Mouse (Mus musculus): ENCODE results near the gene Ndufaf3. TPM values are rescaled to one million over a fixed set of nuclear protein-coding genes. Genes with fewer than 3 reads are reported as not detected.
A peak's percentile ranks its signal among the peaks of the same experiment; 100 is the strongest.
"Not testable (repeated sequence)": the region's sequence is repeated elsewhere in the genome, so short reads cannot be mapped to it uniquely, and the experiment has no call there.

The Ndufaf3 gene
- polyA plus RNA-seq (2016; fragmentation: Nextera tagmentation; extraction: Ambion mirVana), result 67.3 and 69.0 TPM in 2 replicates

- WGBS, result under 1% methylated on average over 73 of the region's 73 CpGs
- Histone ChIP-seq H3K4me3 (peak within 1 kb of the TSS; percentile 68), H3K4me2 (replicated peaks) (peak within 1 kb of the TSS; percentile 99), H3K4me1 (peaks cover 39% of the 10 kb centered on the region), H3K36me3 (peaks cover 48% of the 10 kb centered on the region), H3K27ac (peak within 1 kb of the TSS; percentile 90), H3K9me3 (no peaks in the 10 kb centered on the region), H3K27me3 (replicated peaks) (no peaks in the 10 kb centered on the region), H3K9ac (peak within 1 kb of the TSS; percentile 79)
- peak; percentile 85 for ATAC-seq (ENCODE audit: low FRiP score, low read depth)
These were observed at the start of gene Ndufaf3 for GRCm38 (mm10) chr9:108566815-108567776. Gene Ndufaf3 (minus strand): TSS chr9:108567434.

- 97% methylated on average over 10 of the region's 10 CpGs for WGBS
- H3K4me3 ChIP-seq, result no peak overlapping the region
- H3K9ac ChIP-seq, result no peak overlapping the region
- no peak for ATAC-seq (ENCODE audit: low FRiP score, low read depth)
- no peak overlapping the region for H3K4me2 ChIP-seq (replicated peaks)
- H3K27ac ChIP-seq, result no peak overlapping the region
- no peaks in the 10 kb centered on the region for H3K9me3 ChIP-seq
- peaks cover 82% of the 10 kb centered on the region for H3K36me3 ChIP-seq
- no peaks in the 10 kb centered on the region for H3K4me1 ChIP-seq
- H3K27me3 ChIP-seq (replicated peaks), result no peaks in the 10 kb centered on the region
These were observed 44.3 kb upstream of the Ndufaf3 start for GRCm38 (mm10) chr9:108611488-108611887.

GRCm38 (mm10) chr9:108608889-108609288 lies 41.7 kb upstream of the Ndufaf3 start:
- Histone ChIP-seq H3K9ac (no peak overlapping the region), H3K27ac (no peak overlapping the region), H3K27me3 (replicated peaks) (no peaks in the 10 kb centered on the region), H3K4me2 (replicated peaks) (no peak overlapping the region), H3K4me3 (no peak overlapping the region), H3K36me3 (peaks cover 92% of the 10 kb centered on the region), H3K9me3 (no peaks in the 10 kb centered on the region), H3K4me1 (no peaks in the 10 kb centered on the region)
- ATAC-seq (ENCODE audit: low FRiP score, low read depth), result no peak
- WGBS, result 94% methylated on average over 4 of the region's 4 CpGs

- H3K9me3 ChIP-seq; H3K9ac ChIP-seq; H3K27ac ChIP-seq; H3K27me3 ChIP-seq (replicated peaks); H3K4me2 ChIP-seq (replicated peaks); ATAC-seq (ENCODE audit: low FRiP score, low read depth); H3K4me1 ChIP-seq; H3K4me3 ChIP-seq: not testable (repeated sequence)
- WGBS, result 89% methylated on average over 5 of the region's 5 CpGs
- H3K36me3 ChIP-seq, result peaks cover 93% of the 10 kb centered on the region
These were observed 40.7 kb upstream of the Ndufaf3 start for GRCm38 (mm10) chr9:108607929-108608328.

- no peaks in the 10 kb centered on the region for H3K27me3 ChIP-seq (replicated peaks)
- H3K36me3 ChIP-seq, result peaks cover 51% of the 10 kb centered on the region
- no peak overlapping the region for H3K4me2 ChIP-seq (replicated peaks)
- H3K27ac ChIP-seq, result no peak overlapping the region
- H3K4me3 ChIP-seq, result no peak overlapping the region
- H3K9me3 ChIP-seq, result no peaks in the 10 kb centered on the region
- WGBS, result 90% methylated on average over 4 of the region's 4 CpGs
- ATAC-seq (ENCODE audit: low FRiP score, low read depth), result no peak
- H3K9ac ChIP-seq, result no peak overlapping the region
- 0 out of 2 replicates have a peak, but pooled peaks cover 10% of the 10 kb centered on the region for H3K4me1 ChIP-seq
These were observed 34.8 kb upstream of the Ndufaf3 start for GRCm38 (mm10) chr9:108601986-108602385.

- H3K9me3 ChIP-seq, result no peaks in the 10 kb centered on the region
- no peak overlapping the region for H3K27ac ChIP-seq
- no peak overlapping the region for H3K4me3 ChIP-seq
- WGBS, result 63% methylated on average over 2 of the region's 2 CpGs
- H3K4me1 ChIP-seq, result 0 out of 2 replicates have a peak, but pooled peaks cover 14% of the 10 kb centered on the region
- H3K27me3 ChIP-seq (replicated peaks), result no peaks in the 10 kb centered on the region
- ATAC-seq (ENCODE audit: low FRiP score, low read depth), result no peak
- peaks cover 36% of the 10 kb centered on the region for H3K36me3 ChIP-seq
- no peak overlapping the region for H3K9ac ChIP-seq
- H3K4me2 ChIP-seq (replicated peaks), result no peak overlapping the region
These were observed 32.8 kb upstream of the Ndufaf3 start for GRCm38 (mm10) chr9:108600011-108600410.

GRCm38 (mm10) chr9:108599021-108599566 lies 31.9 kb upstream of the Ndufaf3 start:
- Histone ChIP-seq H3K9me3 (no peaks in the 10 kb centered on the region), H3K27ac (no peak overlapping the region), H3K4me2 (replicated peaks) (no peak overlapping the region), H3K36me3 (peaks cover 26% of the 10 kb centered on the region), H3K27me3 (replicated peaks) (no peaks in the 10 kb centered on the region), H3K4me1 (0 out of 2 replicates have a peak, but pooled peaks cover 14% of the 10 kb centered on the region), H3K9ac (no peak overlapping the region), H3K4me3 (no peak overlapping the region)
- WGBS, result 79% methylated on average over 4 of the region's 4 CpGs
- ATAC-seq (ENCODE audit: low FRiP score, low read depth), result no peak

GRCm38 (mm10) chr9:108596998-108597764 lies 29.9 kb upstream of the Ndufaf3 start, which contains the start of gene P4htm:
Gene P4htm (minus strand): TSS chr9:108597667.
- Histone ChIP-seq H3K27ac (peak within 1 kb of the TSS; percentile 29), H3K4me3 (peak within 1 kb of the TSS; percentile 63), H3K9ac (peak within 1 kb of the TSS; percentile 72), H3K9me3 (no peaks in the 10 kb centered on the region), H3K4me2 (replicated peaks) (peak within 1 kb of the TSS; percentile 89), H3K27me3 (replicated peaks) (no peaks in the 10 kb centered on the region), H3K36me3 (peaks cover 7% of the 10 kb centered on the region; the same call in 1 of the 2 replicates), H3K4me1 (0 out of 2 replicates have a peak, but pooled peaks cover 14% of the 10 kb centered on the region)
- ATAC-seq (ENCODE audit: low FRiP score, low read depth), result peak; percentile 88
- WGBS, result 2% methylated on average over 69 of the region's 69 CpGs

- Histone ChIP-seq H3K27ac (no peak overlapping the region), H3K27me3 (replicated peaks) (no peaks in the 10 kb centered on the region), H3K9ac (no peak overlapping the region), H3K4me1 (peaks cover 20% of the 10 kb centered on the region), H3K36me3 (no peaks in the 10 kb centered on the region), H3K9me3 (no peaks in the 10 kb centered on the region), H3K4me2 (replicated peaks) (no peak overlapping the region), H3K4me3 (no peak overlapping the region)
- ATAC-seq (ENCODE audit: low FRiP score, low read depth), result no peak
- 84% methylated on average over 3 of the region's 3 CpGs for WGBS
These were observed 27.1 kb upstream of the Ndufaf3 start for GRCm38 (mm10) chr9:108594354-108594753.

- H3K27me3 ChIP-seq (replicated peaks), result no peaks in the 10 kb centered on the region
- ATAC-seq (ENCODE audit: low FRiP score, low read depth), result no peak
- H3K4me3 ChIP-seq, result no peak overlapping the region
- H3K4me1 ChIP-seq, result peaks cover 33% of the 10 kb centered on the region
- no peaks in the 10 kb centered on the region for H3K36me3 ChIP-seq
- whole genome bisulfite sequencing, result 90% methylated on average over 4 of the region's 4 CpGs
- H3K27ac ChIP-seq, result no peak overlapping the region
- H3K9me3 ChIP-seq, result no peaks in the 10 kb centered on the region
- H3K9ac ChIP-seq, result no peak overlapping the region
- no peak overlapping the region for H3K4me2 ChIP-seq (replicated peaks)
These were observed 24.2 kb upstream of the Ndufaf3 start for GRCm38 (mm10) chr9:108591462-108591861.

- Histone ChIP-seq H3K4me2 (replicated peaks) (no peak overlapping the region), H3K9me3 (no peaks in the 10 kb centered on the region), H3K36me3 (no peaks in the 10 kb centered on the region), H3K27ac (peak overlapping the region; percentile 94; the same call in 1 of the 2 replicates), H3K4me1 (peaks cover 35% of the 10 kb centered on the region), H3K27me3 (replicated peaks) (no peaks in the 10 kb centered on the region), H3K9ac (no peak overlapping the region), H3K4me3 (no peak overlapping the region)
- 78% methylated on average over 5 of the region's 5 CpGs for WGBS
- ATAC-seq (ENCODE audit: low FRiP score, low read depth), result no peak
These were observed 22.0 kb upstream of the Ndufaf3 start for GRCm38 (mm10) chr9:108589229-108589628.

All from neural tube, embryonic 12.5 days (tissue).